Mouse (Mus musculus): ENCODE measurements at regions not wholly inside any gene's neighbourhood (a gene's known extent, or its start where the extent isn't known, plus 50 kb on each side); places are given as distances from the start of the nearest gene placed in this dataset.

DNA sequence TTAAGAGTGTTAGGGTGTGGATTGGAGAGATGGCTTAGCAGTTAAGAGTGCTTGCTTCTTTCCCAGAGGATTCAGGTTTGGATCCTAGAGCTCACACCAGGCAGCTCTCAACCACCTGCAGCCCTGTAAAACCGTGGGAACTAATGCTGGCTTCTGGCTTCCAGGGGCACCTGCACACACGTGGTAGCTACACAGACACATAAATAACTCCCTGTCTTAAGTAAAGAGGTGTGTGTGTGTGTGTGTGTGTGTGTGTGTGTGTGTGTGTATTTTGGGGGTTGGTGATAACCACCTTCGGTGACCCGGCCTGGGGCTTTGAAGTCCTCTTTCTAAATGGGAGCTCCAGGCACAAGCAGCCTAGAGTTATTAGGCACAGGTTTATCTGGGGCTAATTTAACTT is 72.5 kb upstream of the Haao start:
- no peak overlapping the region for H3K4me3 ChIP-seq
- H3K27me3 ChIP-seq, result no peaks in the 10 kb centered on the region
- no peak overlapping the region for H3K9ac ChIP-seq
- H3K4me2 ChIP-seq (replicated peaks), result no peak overlapping the region
- no peak for ATAC-seq (ENCODE audit: low FRiP score, low read depth)
- H3K4me1 ChIP-seq, result peaks cover 64% of the 10 kb centered on the region
- H3K9me3 ChIP-seq, result no peaks in the 10 kb centered on the region
- 9% methylated on average over 4 of the region's 4 CpGs for WGBS
- no peaks in the 10 kb centered on the region for H3K36me3 ChIP-seq
- peak overlapping the region; percentile 77 for H3K27ac ChIP-seq

- WGBS, result 45% methylated on average over 9 of the region's 9 CpGs
- H3K4me1 ChIP-seq, result peaks cover 79% of the 10 kb centered on the region
- H3K27ac ChIP-seq, result peak overlapping the region; percentile 88; the same call in 1 of the 2 replicates
- H3K36me3 ChIP-seq, result no peaks in the 10 kb centered on the region
- no peaks in the 10 kb centered on the region for H3K27me3 ChIP-seq
- H3K9me3 ChIP-seq, result no peaks in the 10 kb centered on the region
- no peak overlapping the region for H3K9ac ChIP-seq
- no peak overlapping the region for H3K4me2 ChIP-seq (replicated peaks)
- no peak for ATAC-seq (ENCODE audit: low FRiP score, low read depth)
- no peak overlapping the region for H3K4me3 ChIP-seq
Measured at GRCm38 (mm10) chr17:83918413-83919139, 70.8 kb upstream of the Haao start.

GRCm38 (mm10) chr17:83917781-83918180 is 70.0 kb upstream of the Haao start:
- Histone ChIP-seq H3K27me3 (no peaks in the 10 kb centered on the region), H3K36me3 (no peaks in the 10 kb centered on the region), H3K9ac (no peak overlapping the region), H3K4me2 (replicated peaks) (no peak overlapping the region), H3K4me1 (peaks cover 87% of the 10 kb centered on the region), H3K9me3 (no peaks in the 10 kb centered on the region), H3K4me3 (no peak overlapping the region), H3K27ac (peak overlapping the region; percentile 88; the same call in 1 of the 2 replicates)
- ATAC-seq (ENCODE audit: low FRiP score, low read depth), result no peak
- 54% methylated on average over 4 of the region's 4 CpGs for WGBS

DNA sequence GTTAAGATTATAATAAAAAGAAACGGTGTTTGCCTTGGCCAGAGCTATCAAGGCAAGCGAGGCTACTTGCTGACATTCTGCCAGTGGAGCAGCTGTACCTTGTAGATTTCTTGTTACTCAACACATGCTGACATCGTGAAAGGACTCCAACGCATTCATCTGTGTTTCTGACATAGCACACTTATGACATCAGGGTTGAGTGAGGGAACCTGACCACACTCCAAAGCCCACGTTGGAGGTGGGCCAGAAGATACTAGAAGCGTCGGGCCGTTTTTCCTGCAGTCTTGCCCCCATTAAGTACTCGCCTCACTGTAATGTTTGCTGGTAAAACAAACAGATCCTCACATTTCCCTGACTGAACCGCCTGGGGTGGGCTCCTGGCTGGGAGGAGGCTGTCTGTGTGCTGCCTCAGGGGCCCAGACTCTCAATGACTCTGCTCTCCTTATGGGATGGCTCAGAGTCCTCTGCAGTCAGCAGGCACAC is 69.0 kb upstream of the Haao start:
- H3K9ac ChIP-seq, result no peak overlapping the region; the same call in 1 of the 2 replicates
- no peaks in the 10 kb centered on the region for H3K9me3 ChIP-seq
- H3K4me1 ChIP-seq, result peaks cover 91% of the 10 kb centered on the region
- WGBS, result 6% methylated on average over 10 of the region's 10 CpGs
- H3K4me3 ChIP-seq, result no peak overlapping the region
- H3K36me3 ChIP-seq, result no peaks in the 10 kb centered on the region
- ATAC-seq (ENCODE audit: low FRiP score, low read depth), result peak; percentile 73
- H3K27ac ChIP-seq, result peak overlapping the region; percentile 88
- peak overlapping the region; percentile 12 for H3K4me2 ChIP-seq (replicated peaks)
- no peaks in the 10 kb centered on the region for H3K27me3 ChIP-seq

GRCm38 (mm10) chr17:83915034-83915433 is 67.3 kb upstream of the Haao start:
- H3K9ac ChIP-seq, result no peak overlapping the region
- H3K9me3 ChIP-seq, result no peaks in the 10 kb centered on the region
- peaks cover 76% of the 10 kb centered on the region for H3K4me1 ChIP-seq
- H3K27ac ChIP-seq, result peak overlapping the region; percentile 95; the same call in 1 of the 2 replicates
- no peak overlapping the region for H3K4me2 ChIP-seq (replicated peaks)
- H3K27me3 ChIP-seq, result no peaks in the 10 kb centered on the region
- no peaks in the 10 kb centered on the region for H3K36me3 ChIP-seq
- no peak overlapping the region for H3K4me3 ChIP-seq
- ATAC-seq (ENCODE audit: low FRiP score, low read depth), result no peak

DNA sequence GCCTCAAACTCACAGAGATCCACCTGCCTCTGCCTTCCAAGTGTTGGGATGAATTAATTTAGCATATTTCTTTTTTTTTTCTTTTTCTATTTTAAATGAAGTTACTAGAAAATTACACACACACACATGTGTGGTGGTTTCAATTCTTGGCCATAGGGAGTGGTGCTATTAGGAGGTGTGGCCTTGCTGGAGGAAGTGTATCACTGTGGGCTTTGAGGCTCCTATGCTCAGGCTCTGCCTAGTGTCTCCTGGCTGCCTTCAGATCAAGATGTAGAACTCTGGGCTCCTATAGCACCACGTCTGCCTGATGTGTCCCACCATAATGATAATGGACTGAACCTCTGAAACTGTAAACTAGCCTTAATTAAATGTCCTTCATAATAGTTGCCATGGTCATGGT is 66.8 kb upstream of the Haao start:
- H3K36me3 ChIP-seq, result no peaks in the 10 kb centered on the region
- H3K4me1 ChIP-seq, result peaks cover 74% of the 10 kb centered on the region
- H3K4me2 ChIP-seq (replicated peaks), result no peak overlapping the region
- no peaks in the 10 kb centered on the region for H3K27me3 ChIP-seq
- ATAC-seq (ENCODE audit: low FRiP score, low read depth), result no peak
- H3K4me3 ChIP-seq, result no peak overlapping the region
- WGBS, result 86% methylated on average over 1 of the region's 1 CpGs
- no peak overlapping the region for H3K9ac ChIP-seq
- peak overlapping the region; percentile 95 for H3K27ac ChIP-seq
- no peaks in the 10 kb centered on the region for H3K9me3 ChIP-seq

DNA sequence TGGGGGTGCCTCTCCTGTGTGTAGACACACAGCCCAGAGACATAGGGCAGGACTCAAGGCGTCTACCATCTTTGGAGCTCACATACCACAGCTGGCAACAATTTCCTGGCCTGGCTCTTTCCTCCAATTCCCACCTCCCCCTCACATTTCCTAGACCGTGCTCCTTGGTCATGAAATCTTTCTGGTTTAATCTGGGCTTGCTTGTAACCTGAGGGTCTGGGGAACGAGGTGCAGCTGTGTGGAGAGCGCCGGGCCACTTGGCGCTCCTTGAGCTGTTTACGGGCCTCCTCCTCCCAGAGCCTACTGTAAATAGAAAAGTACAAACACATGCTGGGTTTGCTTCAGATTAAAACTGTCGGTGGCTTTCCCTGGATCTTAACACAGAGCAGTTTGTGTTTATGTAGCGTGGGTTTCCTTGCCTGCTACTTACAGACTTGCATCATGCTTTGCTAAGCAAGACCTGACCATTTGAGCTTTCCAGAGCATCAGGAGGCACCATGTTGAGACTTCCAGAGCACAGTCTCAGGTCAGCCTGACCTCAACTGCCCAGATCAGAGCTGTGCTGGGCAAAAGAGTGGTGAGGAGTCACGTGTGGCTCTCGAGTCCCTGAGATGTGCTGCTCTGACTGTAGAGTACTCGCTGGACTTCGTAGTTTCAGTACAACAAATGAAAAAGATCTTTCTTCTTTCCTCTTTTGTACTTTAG is 66.1 kb upstream of the Haao start:
- no peaks in the 10 kb centered on the region for H3K27me3 ChIP-seq
- ATAC-seq (ENCODE audit: low FRiP score, low read depth), result peak; percentile 91

GRCm38 (mm10) chr17:83912421-83912820 is 64.7 kb upstream of the Haao start:
- ATAC-seq (ENCODE audit: low FRiP score, low read depth), result no peak
- H3K4me2 ChIP-seq (replicated peaks), result no peak overlapping the region
- no peak overlapping the region for H3K4me3 ChIP-seq
- peak overlapping the region; percentile 95 for H3K27ac ChIP-seq
- H3K27me3 ChIP-seq, result no peaks in the 10 kb centered on the region
- peaks cover 60% of the 10 kb centered on the region for H3K4me1 ChIP-seq
- no peaks in the 10 kb centered on the region for H3K36me3 ChIP-seq
- WGBS, result 93% methylated on average over 6 of the region's 6 CpGs
- H3K9ac ChIP-seq, result no peak overlapping the region
- H3K9me3 ChIP-seq, result peaks cover 8% of the 10 kb centered on the region; the same call in 1 of the 2 replicates

More for the DNA sequence above, 66.1 kb upstream of the Haao start:
- peak overlapping the region; percentile 37; the same call in 1 of the 2 replicates for H3K4me2 ChIP-seq (replicated peaks)
- H3K4me1 ChIP-seq, result peaks cover 75% of the 10 kb centered on the region
- peak overlapping the region; percentile 95 for H3K27ac ChIP-seq
- H3K36me3 ChIP-seq, result no peaks in the 10 kb centered on the region
- H3K4me3 ChIP-seq, result no peak overlapping the region
- WGBS, result 13% methylated on average over 13 of the region's 13 CpGs
- H3K9ac ChIP-seq, result no peak overlapping the region
- no peaks in the 10 kb centered on the region for H3K9me3 ChIP-seq

- Histone ChIP-seq H3K4me3 (no peak overlapping the region), H3K9ac (no peak overlapping the region), H3K4me2 (replicated peaks) (no peak overlapping the region), H3K27me3 (no peaks in the 10 kb centered on the region), H3K27ac (no peak overlapping the region; the same call in 1 of the 2 replicates), H3K4me1 (peaks cover 31% of the 10 kb centered on the region), H3K9me3 (peaks cover 11% of the 10 kb centered on the region; the same call in 1 of the 2 replicates), H3K36me3 (no peaks in the 10 kb centered on the region)
- WGBS, result 88% methylated on average over 6 of the region's 6 CpGs
- no peak for ATAC-seq (ENCODE audit: low FRiP score, low read depth)
Measured at GRCm38 (mm10) chr17:83908811-83909210, 61.0 kb upstream of the Haao start.

DNA sequence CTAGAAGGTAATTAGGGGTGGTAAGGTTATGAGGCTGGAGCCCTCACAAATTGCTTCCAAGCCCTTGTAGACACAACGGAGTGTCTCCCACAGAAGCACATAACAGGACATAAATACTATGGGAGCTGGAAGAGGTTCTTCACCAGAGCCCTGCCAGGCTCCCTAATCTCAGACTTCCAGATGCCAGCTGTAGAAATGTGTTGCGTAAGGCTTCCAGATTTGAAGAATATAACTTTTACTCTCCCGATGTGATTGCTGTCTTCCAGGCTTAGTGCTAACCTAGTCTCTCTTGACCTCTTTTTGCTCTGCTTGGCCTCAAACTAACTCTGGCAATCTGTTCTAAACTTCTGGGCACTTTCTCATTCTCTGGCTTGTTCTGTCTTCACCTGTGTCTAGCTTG is 59.8 kb upstream of the Haao start:
- Histone ChIP-seq H3K4me1 (peaks cover 29% of the 10 kb centered on the region), H3K27me3 (no peaks in the 10 kb centered on the region), H3K4me3 (no peak overlapping the region), H3K9ac (no peak overlapping the region), H3K27ac (no peak overlapping the region), H3K36me3 (no peaks in the 10 kb centered on the region), H3K9me3 (peaks cover 11% of the 10 kb centered on the region; the same call in 1 of the 2 replicates), H3K4me2 (replicated peaks) (no peak overlapping the region)
- no peak for ATAC-seq (ENCODE audit: low FRiP score, low read depth)
- 72% methylated on average over 3 of the region's 3 CpGs for WGBS

DNA sequence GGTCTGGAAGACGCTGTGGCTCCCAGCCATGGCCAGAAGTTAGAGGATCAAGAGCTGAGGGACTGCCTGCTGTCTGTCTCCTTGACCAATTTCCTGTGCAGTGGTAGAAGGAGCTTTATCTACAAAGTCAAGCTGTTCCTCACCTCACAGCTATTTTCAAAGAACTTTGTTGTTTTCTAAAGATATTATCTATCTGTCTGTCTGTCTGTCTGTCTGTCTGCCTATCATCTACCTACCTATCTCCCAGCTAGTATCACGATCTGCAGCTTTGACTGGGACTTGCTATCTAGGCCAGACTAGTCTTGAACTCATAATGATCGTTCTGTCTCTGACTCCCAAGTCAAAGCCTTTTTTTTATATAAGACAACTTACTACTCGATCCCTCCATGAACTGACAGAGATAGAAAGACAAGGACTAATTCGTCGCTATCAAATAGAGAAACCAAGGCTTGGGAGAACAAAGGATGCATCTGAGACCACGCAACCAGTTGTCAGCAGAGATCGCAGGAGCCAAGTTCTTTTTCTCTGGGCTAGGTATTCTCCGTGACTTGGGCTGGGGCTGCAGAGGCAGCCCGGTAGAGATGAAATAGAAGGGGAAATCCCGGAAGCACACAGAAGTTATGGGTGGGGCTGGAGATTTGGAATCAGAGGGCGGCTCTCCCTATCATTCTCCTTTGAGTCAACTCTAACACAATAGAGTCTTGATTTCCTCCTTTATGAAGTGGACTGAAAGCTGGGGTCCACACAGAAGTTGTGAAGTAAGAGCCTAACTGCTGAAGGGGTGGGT is 59.2 kb upstream of the Haao start:
- Histone ChIP-seq H3K4me2 (replicated peaks) (no peak overlapping the region), H3K27me3 (no peaks in the 10 kb centered on the region; the same call in 1 of the 2 replicates), H3K9ac (no peak overlapping the region), H3K27ac (no peak overlapping the region), H3K9me3 (peaks cover 11% of the 10 kb centered on the region; the same call in 1 of the 2 replicates), H3K4me3 (no peak overlapping the region), H3K36me3 (no peaks in the 10 kb centered on the region), H3K4me1 (peaks cover 30% of the 10 kb centered on the region)
- ATAC-seq (ENCODE audit: low FRiP score, low read depth), result no peak
- 89% methylated on average over 12 of the region's 12 CpGs for WGBS

GRCm38 (mm10) chr17:83903467-83903866 is 55.7 kb upstream of the Haao start:
- H3K9ac ChIP-seq, result no peak overlapping the region
- H3K9me3 ChIP-seq, result peaks cover 11% of the 10 kb centered on the region; the same call in 1 of the 2 replicates
- WGBS, result 5% methylated on average over 7 of the region's 7 CpGs
- H3K4me1 ChIP-seq, result peaks cover 34% of the 10 kb centered on the region
- no peaks in the 10 kb centered on the region; the same call in 1 of the 2 replicates for H3K27me3 ChIP-seq
- peak overlapping the region; percentile 77 for H3K27ac ChIP-seq
- no peak overlapping the region for H3K4me2 ChIP-seq (replicated peaks)
- ATAC-seq (ENCODE audit: low FRiP score, low read depth), result peak; percentile 69
- H3K4me3 ChIP-seq, result no peak overlapping the region
- H3K36me3 ChIP-seq, result no peaks in the 10 kb centered on the region

Data from limb, embryonic 13.5 days (tissue).